Mouse (Mus musculus): ENCODE results near the gene Adk.

Gene Adk

DNA sequence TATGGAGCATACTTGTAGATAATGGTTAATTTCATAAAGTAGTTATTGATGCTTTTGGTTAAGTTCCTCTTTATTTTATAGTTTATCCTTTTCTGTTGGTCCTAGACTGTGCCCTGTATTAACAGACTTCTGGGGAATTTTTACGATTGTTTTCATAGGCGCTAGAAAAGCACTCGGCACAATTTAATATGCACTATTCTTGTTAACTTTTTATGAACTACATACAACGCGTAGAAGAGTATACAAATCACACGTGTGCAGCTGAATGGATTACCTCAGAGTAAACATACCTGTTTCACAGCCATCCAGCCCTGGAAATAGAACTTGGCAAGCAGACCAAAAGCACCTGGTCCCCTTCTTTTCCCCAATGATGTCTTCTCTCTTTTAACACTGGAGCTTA lies 99.7 kb downstream of the Adk start:
- POLR2A ChIA-PET = interaction anchor here in 2 of 4 experiments (0.5 to 0.6 kb wide), 2 partner anchors 8 to 334 kb away, joined by 3 read pairs; no protein-coding TSS in a partner anchor
- CTCF ChIA-PET = interaction anchor here in 1 of 4 experiments (1.0 to 1.2 kb wide), 2 partner anchors 9 to 590 kb away, joined by 3 to 4 read pairs; no protein-coding TSS in a partner anchor

DNA sequence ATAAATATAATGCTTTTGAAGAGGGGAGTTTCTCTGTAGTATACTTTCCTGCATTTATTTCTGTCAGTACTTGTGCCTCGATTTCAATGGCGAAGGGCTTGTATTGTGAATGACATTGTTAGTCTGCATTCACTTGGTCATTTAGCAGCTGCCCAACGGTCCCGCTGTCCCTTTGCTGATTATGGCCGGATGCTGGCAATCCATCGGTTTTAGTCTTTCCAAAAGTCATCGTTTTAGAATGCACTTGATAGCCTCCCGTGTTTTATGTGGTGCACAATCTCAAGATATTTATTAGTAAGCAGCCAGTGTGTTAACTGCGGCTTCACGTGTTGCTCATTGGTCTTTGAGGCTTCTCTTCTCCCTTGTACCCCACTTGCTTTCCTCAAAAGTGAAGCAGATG lies 113.3 kb downstream of the Adk start:
- POLR2A ChIA-PET = no interaction called here
- CTCF ChIA-PET = no interaction called here

DNA sequence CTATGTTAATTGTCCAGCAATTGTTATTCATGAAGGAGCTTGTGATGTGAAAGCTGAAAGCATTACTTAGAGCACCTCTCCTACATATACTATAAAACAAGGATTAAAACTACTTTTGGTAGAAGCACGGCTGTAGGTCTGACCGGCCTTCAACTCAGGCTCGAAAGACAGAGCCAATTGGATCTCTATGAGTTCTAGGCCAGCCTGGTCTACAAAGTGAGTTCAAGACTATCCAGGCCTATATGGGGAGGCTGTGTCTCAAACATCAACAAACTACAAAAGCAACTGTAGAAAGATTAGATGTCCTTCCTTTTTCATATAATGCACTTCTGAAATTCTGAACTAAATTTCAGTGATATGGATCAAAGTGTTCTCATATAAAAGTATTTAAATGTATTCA lies 113.7 kb downstream of the Adk start:
- POLR2A ChIA-PET = no interaction called here
- CTCF ChIA-PET = no interaction called here

- ChIA-PET POLR2A (no interaction called here), CTCF (no interaction called here)
These were observed 121.8 kb downstream of the Adk start for GRCm38 (mm10) chr14:21173973-21174745.

DNA sequence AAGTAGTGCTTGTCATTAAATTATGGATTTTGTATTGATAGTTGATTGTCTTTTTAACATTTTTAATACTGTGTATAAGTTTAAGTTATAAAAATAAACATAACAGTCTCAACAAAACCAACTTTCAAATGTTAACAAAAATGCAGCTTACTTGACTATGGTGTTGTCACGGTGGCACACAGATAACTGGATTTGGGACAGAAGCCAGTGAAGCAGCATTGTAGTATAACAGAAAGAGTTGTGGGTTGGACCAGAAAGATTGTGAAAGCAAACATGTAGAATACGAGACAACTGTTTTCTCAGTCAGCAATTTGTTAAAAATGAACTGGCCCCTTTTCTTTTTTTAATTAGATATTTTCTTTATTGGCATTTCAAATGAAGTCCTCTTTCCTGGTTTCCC lies 122.4 kb downstream of the Adk start:
- POLR2A ChIA-PET = no interaction called here
- CTCF ChIA-PET = no interaction called here

DNA sequence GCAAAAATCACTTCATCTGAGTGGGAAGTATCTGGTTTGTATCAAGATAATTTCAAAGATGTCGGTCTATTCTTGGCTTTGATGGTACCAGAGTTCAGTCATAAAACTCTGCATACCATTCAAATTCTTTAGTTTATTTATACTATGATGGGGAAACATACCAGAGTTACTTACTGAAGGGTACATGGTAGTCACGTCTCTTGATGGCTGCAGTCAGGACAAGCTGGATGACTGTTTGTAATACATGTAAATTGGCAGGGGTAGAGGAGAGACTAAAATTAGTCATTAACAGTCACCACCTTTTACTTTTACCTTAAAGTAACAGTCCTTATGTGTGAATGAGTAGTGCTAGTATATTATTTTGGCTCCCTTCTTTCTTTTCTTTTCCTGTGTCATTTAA lies 125.4 kb downstream of the Adk start:
- POLR2A ChIA-PET = no interaction called here
- CTCF ChIA-PET = interaction anchor here in 2 of 4 experiments (0.5 to 0.7 kb wide), 2 partner anchors 21 to 23 kb away, joined by 3 read pairs; no protein-coding TSS in a partner anchor

- POLR2A ChIA-PET = no interaction called here
- CTCF ChIA-PET = interaction anchor here in 2 of 4 experiments (0.5 to 0.7 kb wide), 2 partner anchors 21 to 24 kb away, joined by 3 read pairs; no protein-coding TSS in a partner anchor
These were observed 126.0 kb downstream of the Adk start for GRCm38 (mm10) chr14:21178356-21178755.

DNA sequence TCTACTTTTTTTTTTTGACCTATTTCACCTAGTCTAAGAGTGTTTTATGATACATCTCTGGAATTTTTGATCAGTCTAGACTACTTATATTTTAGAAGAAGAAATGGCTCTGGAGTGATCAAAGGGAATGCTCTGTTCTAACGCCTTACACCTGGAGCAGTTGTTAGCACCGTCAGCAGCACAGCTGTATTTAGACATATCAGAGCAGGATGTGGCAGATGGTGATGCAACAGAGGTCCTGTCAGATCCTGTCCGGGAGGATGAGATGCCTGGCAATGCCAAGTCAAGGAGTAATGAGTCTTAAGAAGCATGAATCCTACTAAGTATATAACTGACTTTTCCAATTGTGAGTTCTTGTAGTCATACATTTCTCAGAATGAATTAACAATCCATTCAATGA lies 128.7 kb downstream of the Adk start:
- ChIA-PET CTCF (no interaction called here), POLR2A (no interaction called here)

- CTCF ChIA-PET = interaction anchor here in 1 of 4 experiments (0.5 kb wide), 1 partner anchor 71 kb away, joined by 4 read pairs; no protein-coding TSS in a partner anchor
- POLR2A ChIA-PET = interaction anchor here in 1 of 4 experiments (0.6 kb wide), 1 partner anchor 53 kb away, joined by 3 read pairs; no protein-coding TSS in a partner anchor
These were observed 139.6 kb downstream of the Adk start for GRCm38 (mm10) chr14:21191966-21192365.

GRCm38 (mm10) chr14:21192749-21193148 lies 140.4 kb downstream of the Adk start:
- POLR2A ChIA-PET = interaction anchor here in 1 of 4 experiments (0.9 kb wide), 1 partner anchor 289 kb away, joined by 3 read pairs; no protein-coding TSS in a partner anchor
- CTCF ChIA-PET = no interaction called here

- POLR2A ChIA-PET = interaction anchor here in 2 of 4 experiments (0.6 to 1.2 kb wide), 3 partner anchors 75 to 499 kb away, joined by 3 to 4 read pairs (median 3); partner anchors contain the start of genes Adk (in 1 of the 2) and Ap3m1 (in 1 of the 2)
- CTCF ChIA-PET = no interaction called here
These were observed 142.0 kb downstream of the Adk start for GRCm38 (mm10) chr14:21194336-21194735.

DNA sequence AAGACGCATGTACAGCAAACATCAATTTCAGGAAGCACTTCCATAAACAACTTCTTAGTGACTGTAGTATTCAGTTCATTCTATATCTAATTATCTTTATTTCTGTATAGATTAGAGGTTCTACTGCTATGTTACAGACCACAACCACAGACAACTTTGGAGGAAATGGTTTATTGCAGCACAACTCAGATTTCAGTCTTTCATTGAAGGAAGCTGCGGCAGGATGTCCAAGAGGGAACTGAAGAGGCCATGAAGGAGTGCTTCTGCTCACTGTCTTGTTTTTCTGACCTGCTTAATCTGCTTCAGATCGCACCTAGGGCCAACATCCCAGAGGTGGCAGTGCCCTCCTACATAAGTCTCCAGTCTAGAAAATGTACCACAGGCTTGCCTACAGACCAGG lies 148.5 kb downstream of the Adk start:
- ChIA-PET POLR2A (no interaction called here), CTCF (no interaction called here)

DNA sequence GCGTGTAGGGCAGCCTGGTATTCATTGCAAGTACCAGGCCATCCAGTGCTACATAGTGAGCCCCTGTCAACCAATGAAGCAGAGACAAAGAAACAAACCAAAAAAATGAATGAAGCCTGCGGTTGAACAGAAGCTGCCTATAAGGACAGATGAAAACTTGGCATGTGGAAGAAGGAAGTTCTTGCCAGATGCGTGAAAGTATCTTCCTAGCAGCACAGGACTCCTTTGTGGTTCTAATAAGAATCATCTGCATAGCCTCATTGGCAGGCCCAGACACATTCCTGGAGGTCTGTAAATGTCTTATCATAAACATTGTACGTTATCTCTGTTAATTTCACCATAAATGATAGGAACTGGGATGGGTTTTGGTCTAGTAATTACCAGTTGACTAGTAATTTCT lies 154.1 kb downstream of the Adk start:
- POLR2A ChIA-PET = no interaction called here
- CTCF ChIA-PET = interaction anchor here in 1 of 4 experiments (0.7 kb wide), 1 partner anchor 137 kb away, joined by 8 read pairs; no protein-coding TSS in a partner anchor

- ChIA-PET CTCF (no interaction called here), POLR2A (interaction anchor here in 1 of 4 experiments (0.5 kb wide), 1 partner anchor 24 kb away, joined by 3 read pairs; no protein-coding TSS in a partner anchor)
These were observed 169.3 kb downstream of the Adk start for GRCm38 (mm10) chr14:21221574-21222138.

GRCm38 (mm10) chr14:21222206-21222605 lies 169.8 kb downstream of the Adk start:
- CTCF ChIA-PET = no interaction called here
- POLR2A ChIA-PET = no interaction called here

DNA sequence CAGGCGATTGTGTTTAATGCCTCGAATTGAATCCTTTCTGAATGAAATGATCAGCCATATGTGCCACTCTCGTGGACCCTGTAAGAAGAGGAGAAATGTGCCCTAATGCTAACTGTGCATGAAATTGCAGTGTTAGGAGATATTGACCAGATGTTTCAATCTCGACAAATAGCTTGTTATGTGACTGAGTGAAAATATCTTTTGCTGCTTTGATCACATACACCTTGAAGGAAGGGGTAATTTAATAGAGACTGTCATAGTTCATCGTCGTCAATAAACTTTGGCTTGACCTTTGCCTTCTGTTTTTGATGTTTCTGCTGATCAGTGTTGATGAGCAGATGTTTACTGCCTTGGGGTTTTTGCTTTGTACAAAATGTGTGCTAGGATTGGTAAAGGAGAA lies 171.1 kb downstream of the Adk start:
- POLR2A ChIA-PET = interaction anchor here in 1 of 4 experiments (1.3 kb wide), 1 partner anchor 14 kb away, joined by 3 read pairs; no protein-coding TSS in a partner anchor
- CTCF ChIA-PET = no interaction called here

- POLR2A ChIA-PET = interaction anchor here in 1 of 4 experiments (1.3 kb wide), 1 partner anchor 13 kb away, joined by 3 read pairs; no protein-coding TSS in a partner anchor
- CTCF ChIA-PET = no interaction called here
These were observed 171.7 kb downstream of the Adk start for GRCm38 (mm10) chr14:21223971-21224635.

DNA sequence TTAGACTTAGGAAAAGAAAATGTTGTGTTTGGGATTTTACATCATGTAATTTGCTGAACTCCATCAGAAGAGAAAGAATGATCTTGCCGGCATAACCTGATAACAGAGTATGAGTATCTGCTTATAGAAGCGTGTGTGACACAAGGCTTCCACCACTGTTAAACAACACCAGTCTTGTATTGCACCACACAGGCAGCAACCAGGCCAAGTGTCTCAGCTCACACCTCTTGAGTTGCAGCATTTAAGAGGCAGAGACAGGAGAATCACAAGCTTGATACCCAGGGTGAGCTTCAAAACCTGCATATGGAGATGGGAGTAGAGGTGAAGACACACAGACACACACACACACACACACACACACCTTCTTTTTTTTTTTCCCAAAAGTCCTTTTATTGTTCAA lies 184.7 kb downstream of the Adk start:
- ChIA-PET CTCF (no interaction called here), POLR2A (interaction anchor here in 1 of 4 experiments (0.5 to 1.1 kb wide), 3 partner anchors 13 to 185 kb away, joined by 3 read pairs; no protein-coding TSS in a partner anchor)

DNA sequence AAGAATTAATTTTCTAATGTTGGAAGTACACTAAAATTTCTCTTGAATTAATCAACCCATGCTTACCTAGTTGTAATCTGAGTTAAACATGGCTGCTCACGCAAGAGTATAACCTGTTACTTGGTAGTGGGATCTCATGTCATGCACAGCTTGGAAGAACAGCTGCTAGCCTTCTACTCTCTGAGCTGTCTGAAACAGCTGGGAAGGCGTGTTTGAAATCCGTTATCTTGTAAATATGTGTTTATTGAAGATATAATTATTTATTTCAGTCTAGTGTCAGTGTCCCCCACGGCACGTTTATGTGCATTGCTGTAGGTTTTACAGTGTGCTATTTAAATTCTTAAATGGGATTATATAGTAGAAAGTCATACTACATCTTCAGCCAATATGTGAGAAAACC lies 188.7 kb downstream of the Adk start:
- POLR2A ChIA-PET = interaction anchor here in 1 of 4 experiments (1.2 kb wide), 1 partner anchor 11 kb away, joined by 3 read pairs; no protein-coding TSS in a partner anchor
- CTCF ChIA-PET = interaction anchor here in 1 of 4 experiments (1.2 kb wide), 1 partner anchor 507 kb away, joined by 3 read pairs; no protein-coding TSS in a partner anchor

DNA sequence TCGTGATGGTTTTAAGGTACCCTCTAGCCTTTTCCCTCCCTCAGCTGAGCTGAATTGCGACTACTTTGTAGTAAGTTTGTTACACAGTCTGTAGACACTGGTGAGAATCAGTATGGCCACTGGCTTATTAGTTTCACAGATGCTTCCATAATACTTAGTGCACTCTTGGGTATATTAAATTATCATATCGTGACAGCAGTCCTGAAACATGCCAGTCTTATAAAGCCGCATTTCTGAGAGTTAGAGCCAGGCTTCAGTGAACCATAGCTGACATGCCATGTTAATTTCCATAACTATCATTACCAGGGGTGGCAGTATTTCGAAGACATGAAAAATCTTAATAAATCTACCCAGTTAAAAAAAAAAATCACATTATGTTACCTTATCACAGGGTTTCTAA lies 199.0 kb downstream of the Adk start:
- CTCF ChIA-PET = no interaction called here
- POLR2A ChIA-PET = interaction anchor here in 1 of 4 experiments (0.6 kb wide), 1 partner anchor 534 kb away, joined by 3 read pairs; no protein-coding TSS in a partner anchor
